In the genomic region with DNA sequence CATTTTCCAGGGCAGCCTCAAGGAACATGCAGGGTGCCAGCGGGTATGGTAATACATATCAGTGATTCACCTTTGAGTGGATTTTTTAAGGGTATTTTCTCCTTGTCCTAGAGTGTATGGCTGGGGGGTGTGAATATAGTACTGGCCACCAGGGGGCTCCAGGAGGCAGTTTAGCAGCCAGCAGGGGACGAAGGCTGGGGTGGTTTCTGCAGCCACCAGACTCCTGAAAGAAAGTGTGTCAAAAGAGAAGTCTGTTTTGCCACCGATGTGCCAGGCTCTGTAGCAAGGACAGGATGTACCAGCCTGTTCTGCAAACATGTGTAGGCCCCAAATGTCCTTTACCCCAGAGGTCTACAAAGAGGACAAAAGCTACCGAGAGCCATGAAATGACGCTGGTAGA, we compare ENCODE assay signal across 9 mouse cellular contexts. TPM values are rescaled to one million over a fixed set of nuclear protein-coding genes. Genes with fewer than 3 reads are reported as not detected.
DNase-seq lines count a peak whose midpoint lies in the region; ATAC-seq lines count a peak whose summit lies in the region.
"Had no signal": no experiment of that assay in that cellular context is flagged by ENCODE, and none has a peak within 500 bp of the region (broad histone marks: within the 10 kb centered on the region; RNA-seq: fewer than 3 reads in every experiment).

No protein-coding gene starts in this region.

- H3K27ac ChIP-seq in forebrain, embryonic 16.5 days (ENCODE audit: low read length): no peak overlapping the region
- H3K27ac ChIP-seq: midbrain, embryonic 12.5 days had no signal

- no peak overlapping the region for H3K9ac ChIP-seq in forebrain, embryonic 16.5 days (replicated peaks; ENCODE audit: low read depth, low read length)
- H3K9ac ChIP-seq: midbrain, embryonic 12.5 days had no signal

- H3K4me3 ChIP-seq in forebrain, embryonic 16.5 days (replicated peaks; ENCODE audit: low read length): no peak overlapping the region
- H3K4me3 ChIP-seq: midbrain, embryonic 12.5 days had no signal

- WGBS in forebrain, embryonic 16.5 days: 41% methylated on average over 5 of the region's 5 CpGs

- peaks cover 23% of the 10 kb centered on the region for H3K4me1 ChIP-seq in forebrain, embryonic 16.5 days (replicated peaks; ENCODE audit: control insufficient read depth, insufficient read depth, low read length)

- intact Hi-C loops in heart, postnatal 14 days (cut with DNase I): loop anchor here (2.0 to 5.0 kb wide), 5 partner anchors 69 to 399 kb away; a partner anchor contains a TSS

- peak; percentile 88 for DNase-seq in adipocyte (ENCODE audit: low spot score)
- peak; percentile 77 to 82 for DNase-seq in cerebellum, adult 18-20 months
- peak; percentile 82 to 87 for DNase-seq in heart, postnatal 14 days
- peak; percentile 31 for DNase-seq in layer of hippocampus, adult 9-10 months (ENCODE audit: low spot score)
- peak; percentile 86 for DNase-seq in lung, postnatal 14 days
- DNase-seq in right cerebral cortex, postnatal 25 days: peak; percentile 70

- H3K36me3 ChIP-seq in forebrain, embryonic 16.5 days (ENCODE audit: control insufficient read depth, insufficient read depth): no peaks in the 10 kb centered on the region
- H3K36me3 ChIP-seq: midbrain, embryonic 12.5 days had no signal

- H3K4me2 ChIP-seq in forebrain, embryonic 16.5 days (ENCODE audit: low read length): no peak overlapping the region
- H3K4me2 ChIP-seq: midbrain, embryonic 12.5 days had no signal

- no peaks in the 10 kb centered on the region for H3K9me3 ChIP-seq in forebrain, embryonic 16.5 days (ENCODE audit: control insufficient read depth, low read length)
- H3K9me3 ChIP-seq: midbrain, embryonic 12.5 days had no signal

- H3K27me3 ChIP-seq in forebrain, embryonic 16.5 days (replicated peaks; ENCODE audit: control insufficient read depth, insufficient read depth, low read length): no peaks in the 10 kb centered on the region

- ATAC-seq in forebrain, embryonic 16.5 days: peak; percentile 43
- no peak for ATAC-seq in activated CD4-positive, CD25-positive, alpha-beta regulatory T cell, adult 4 months

RNA-seq across cellular contexts. Expression of a gene that starts 42.5 kb away (rescaled TPM):
- 21.1 and 27.1 TPM in 2 replicates for polyA plus RNA-seq in forebrain, embryonic 16.5 days (2015; fragmentation: Nextera tagmentation; extraction: Ambion mirVana)
- total RNA-seq in heart, postnatal 14 days (2021): 10 to 100 TPM; 69.1 to 69.4 TPM
- not detected for polyA plus RNA-seq in activated CD4-positive, CD25-positive, alpha-beta regulatory T cell, adult 4 months (2017; shearing (Covaris generic))

Comparison
In these comparisons a context has a peak if more than half of its experiments do, and no peak if none do; other contexts are left out.
1. DNase-seq: peak in every context shown above with its lines; median percentile 88 in adipocyte; 86 in lung, postnatal 14 days; 84 in heart, postnatal 14 days; 80 in cerebellum, adult 18-20 months; 70 in right cerebral cortex, postnatal 25 days; 31 in layer of hippocampus, adult 9-10 months.
2. RNA of a gene that starts 42.5 kb away (polyA plus RNA-seq): 21.1 to 27.1 TPM in forebrain, embryonic 16.5 days; not detected in activated CD4-positive, CD25-positive, alpha-beta regulatory T cell, adult 4 months; every median in the first group is over 10 times any median in the second.